ENCODE assay signal across 9 mouse cellular contexts in genomic region chr1:43138268-43138812, GRCm38 (mm10). TPM values are rescaled to one million over a fixed set of nuclear protein-coding genes. Genes with fewer than 3 reads are reported as not detected.
DNase-seq lines count a peak whose midpoint lies in the region; ATAC-seq and TF ChIP-seq lines count a peak whose summit lies in the region.
"Had no signal": no experiment of that assay in that cellular context is flagged by ENCODE, and none has a peak within 500 bp of the region (broad histone marks: within the 10 kb centered on the region; RNA-seq: fewer than 3 reads in every experiment).

No protein-coding gene starts in this region.

- DNase-seq in heart, postnatal 0 days (ENCODE audit: low spot score) = no peak
- no peak for DNase-seq in heart, adult 8-10 months (ENCODE audit: low spot score)
- no peak for DNase-seq in testis, postnatal 10 days (ENCODE audit: low spot score)

- H3K9me3 ChIP-seq in heart, postnatal 0 days (replicated peaks; ENCODE audit: control insufficient read depth, low read length) = no peaks in the 10 kb centered on the region
- H3K9me3 ChIP-seq in kidney, embryonic 14.5 days (ENCODE audit: control insufficient read depth, low read length) = no peaks in the 10 kb centered on the region
- H3K9me3 ChIP-seq: heart, embryonic 12.5 days; hindbrain, embryonic 15.5 days had no signal

- H3K27me3 ChIP-seq in heart, postnatal 0 days (ENCODE audit: control insufficient read depth, insufficient read depth, low read length) = no peaks in the 10 kb centered on the region
- no peaks in the 10 kb centered on the region for H3K27me3 ChIP-seq in testis, adult 2 months (ENCODE audit: control insufficient read depth, insufficient read depth, low read length)
- no peaks in the 10 kb centered on the region for H3K27me3 ChIP-seq in kidney, embryonic 14.5 days (ENCODE audit: control insufficient read depth, insufficient read depth, low read length)
- H3K27me3 ChIP-seq: heart, embryonic 12.5 days; hindbrain, embryonic 15.5 days had no signal

- H3K4me3 ChIP-seq in heart, postnatal 0 days (ENCODE audit: low read depth, low read length) = no peak overlapping the region
- no peak overlapping the region for H3K4me3 ChIP-seq in testis, adult 2 months (ENCODE audit: control insufficient read depth, low read depth, low read length)
- no peak overlapping the region for H3K4me3 ChIP-seq in cortical plate, adult 2 months (ENCODE audit: insufficient read depth, low read length)
- no peak overlapping the region for H3K4me3 ChIP-seq in kidney, embryonic 14.5 days (ENCODE audit: low read length)
- H3K4me3 ChIP-seq: heart, embryonic 12.5 days; hindbrain, embryonic 15.5 days had no signal

- TF ChIP-seq POLR2A in testis, adult 2 months (IDR thresholded peaks at IDR 0.05; ENCODE audit: control insufficient read depth, low read depth, low read length) = no peak
- TF ChIP-seq POLR2A in cortical plate, adult 2 months (IDR thresholded peaks at IDR 0.05; ENCODE audit: extremely low read depth, insufficient read depth, low read length) = no peak

- H3K9ac ChIP-seq in heart, postnatal 0 days (replicated peaks; ENCODE audit: low read depth, low read length) = no peak overlapping the region
- H3K9ac ChIP-seq in kidney, embryonic 14.5 days (ENCODE audit: low read depth, low read length) = no peak overlapping the region
- H3K9ac ChIP-seq: heart, embryonic 12.5 days; hindbrain, embryonic 15.5 days had no signal

- no peak for TF ChIP-seq EP300 in heart, postnatal 0 days (IDR thresholded peaks at IDR 0.05; ENCODE audit: low read depth)

- TF ChIP-seq CTCF in heart, postnatal 0 days (IDR thresholded peaks at IDR 0.05; ENCODE audit: low read depth) = peak; percentile 24; the same call in 1 of the 2 replicates
- peak; percentile 64 for TF ChIP-seq CTCF in testis, adult 2 months (IDR thresholded peaks at IDR 0.05; ENCODE audit: control insufficient read depth, insufficient read depth, insufficient replicate concordance, low read depth, low read length)
- peak; percentile 25; the same call in 1 of the 2 replicates for TF ChIP-seq CTCF in cortical plate, adult 2 months (IDR thresholded peaks at IDR 0.05; ENCODE audit: extremely low read depth, insufficient read depth, low read length)

- no peak overlapping the region for H3K4me2 ChIP-seq in heart, postnatal 0 days (ENCODE audit: low read depth, low read length)
- H3K4me2 ChIP-seq in kidney, embryonic 14.5 days (replicated peaks; ENCODE audit: low read depth, low read length) = no peak overlapping the region
- H3K4me2 ChIP-seq: heart, embryonic 12.5 days; hindbrain, embryonic 15.5 days had no signal

- no peak for ATAC-seq in heart, postnatal 0 days (ENCODE audit: insufficient read depth, low read depth)
- ATAC-seq in erythroid progenitor cell, adult 5-6 weeks (replicated peaks; ENCODE audit: low FRiP score, poor library complexity, severe bottlenecking) = no peak
- no peak for ATAC-seq in kidney, embryonic 14.5 days (ENCODE audit: low FRiP score, low TSS enrichment)

- H3K27ac ChIP-seq in heart, postnatal 0 days (ENCODE audit: low read depth) = peak overlapping the region; percentile 43; the same call in 1 of the 2 replicates
- H3K27ac ChIP-seq in testis, adult 2 months (ENCODE audit: control insufficient read depth, insufficient read depth, low read depth, low read length) = no peak overlapping the region
- peak overlapping the region; percentile 70; the same call in 1 of the 2 replicates for H3K27ac ChIP-seq in cortical plate, adult 2 months (ENCODE audit: insufficient read depth, low read length)
- no peak overlapping the region for H3K27ac ChIP-seq in kidney, embryonic 14.5 days (ENCODE audit: low read depth, low read length)
- H3K27ac ChIP-seq: hindbrain, embryonic 15.5 days had no signal

- H3K36me3 ChIP-seq in heart, postnatal 0 days (replicated peaks; ENCODE audit: control insufficient read depth, insufficient read depth, low read length) = peaks cover 79% of the 10 kb centered on the region
- no peaks in the 10 kb centered on the region for H3K36me3 ChIP-seq in testis, adult 2 months (ENCODE audit: control insufficient read depth, insufficient read depth, low read length)
- H3K36me3 ChIP-seq in kidney, embryonic 14.5 days (ENCODE audit: control insufficient read depth, insufficient read depth, low read length) = peaks cover 8% of the 10 kb centered on the region; the same call in 1 of the 2 replicates
- H3K36me3 ChIP-seq: hindbrain, embryonic 15.5 days had no signal

- peaks cover 12% of the 10 kb centered on the region; the same call in 1 of the 2 replicates for H3K4me1 ChIP-seq in heart, postnatal 0 days (ENCODE audit: control insufficient read depth, insufficient read depth)
- peaks cover 3% of the 10 kb centered on the region; the same call in 1 of the 2 replicates for H3K4me1 ChIP-seq in testis, adult 2 months (ENCODE audit: control insufficient read depth, insufficient read depth, low read length)
- H3K4me1 ChIP-seq in cortical plate, adult 2 months (ENCODE audit: control insufficient read depth, insufficient read depth, low read length) = peaks cover 18% of the 10 kb centered on the region
- H3K4me1 ChIP-seq in kidney, embryonic 14.5 days (ENCODE audit: control insufficient read depth, insufficient read depth, low read length) = no peaks in the 10 kb centered on the region
- H3K4me1 ChIP-seq: hindbrain, embryonic 15.5 days had no signal

- 61% methylated on average over 15 of the region's 15 CpGs for WGBS in heart, postnatal 0 days
- WGBS in kidney, embryonic 14.5 days = 63% methylated on average over 15 of the region's 15 CpGs

RNA-seq across cellular contexts. Expression of gene AI597479, which starts 39.8 kb away (rescaled TPM):
- 14.8 and 18.5 TPM in 2 replicates for total RNA-seq in heart, postnatal 0 days (2014; rRNA removed; ENCODE audit: low replicate concordance)
- 15.4 and 17.1 TPM in 2 replicates for polyA plus RNA-seq in heart, postnatal 0 days (2015; fragmentation: Nextera tagmentation; extraction: Ambion mirVana)
- total RNA-seq in heart, adult 8-10 months (2022) = 10 to 100 TPM; 18.7 to 25.0 (median 21.5) TPM
- 8.6 and 10.7 TPM in 2 replicates for polyA plus RNA-seq in testis, adult 2 months (2012; rRNA removed)
- polyA plus RNA-seq in cortical plate, adult 2 months (2012; rRNA removed) = 21.8 and 23.2 TPM in 2 replicates
- total RNA-seq in erythroid progenitor cell, adult 5-6 weeks (2015; ENCODE audit: low replicate concordance) = 5.4 and 9.4 TPM in 2 replicates
- total RNA-seq in erythroid progenitor cell, adult 5-6 weeks (2017; ENCODE audit: low replicate concordance) = 4.0 and 5.7 TPM in 2 replicates
- polyA plus RNA-seq in kidney, embryonic 14.5 days (2014; fragmentation: Nextera tagmentation; extraction: Ambion mirVana) = 21.0 and 34.1 TPM in 2 replicates

RNA-seq across cellular contexts. Expression of gene Tgfbrap1, which starts 39.9 kb away (rescaled TPM):
- 8.7 and 18.7 TPM in 2 replicates for total RNA-seq in heart, postnatal 0 days (2014; rRNA removed; ENCODE audit: low replicate concordance)
- polyA plus RNA-seq in heart, postnatal 0 days (2015; fragmentation: Nextera tagmentation; extraction: Ambion mirVana) = 3.6 and 4.5 TPM in 2 replicates
- 10 to 100 TPM; 12.9 to 14.9 (median 13.8) TPM for total RNA-seq in heart, adult 8-10 months (2022)
- 7.4 and 8.0 TPM in 2 replicates for polyA plus RNA-seq in testis, adult 2 months (2012; rRNA removed)
- 37.2 and 37.4 TPM in 2 replicates for polyA plus RNA-seq in cortical plate, adult 2 months (2012; rRNA removed)
- total RNA-seq in erythroid progenitor cell, adult 5-6 weeks (2015; ENCODE audit: low replicate concordance) = 7.2 and 12.2 TPM in 2 replicates
- 2.0 and 11.7 TPM in 2 replicates for total RNA-seq in erythroid progenitor cell, adult 5-6 weeks (2017; ENCODE audit: low replicate concordance)
- 6.7 and 13.6 TPM in 2 replicates for polyA plus RNA-seq in kidney, embryonic 14.5 days (2014; fragmentation: Nextera tagmentation; extraction: Ambion mirVana)

RNA-seq across cellular contexts. Expression of gene Fhl2, which starts 58.4 kb away (rescaled TPM):
- total RNA-seq in heart, postnatal 0 days (2014; rRNA removed; ENCODE audit: low replicate concordance) = 2,555 and 2,942 TPM in 2 replicates
- polyA plus RNA-seq in heart, postnatal 0 days (2015; fragmentation: Nextera tagmentation; extraction: Ambion mirVana) = 974 and 1,129 TPM in 2 replicates
- 1,000 to 10,000 TPM; 1,741 to 2,078 (median 1,948) TPM for total RNA-seq in heart, adult 8-10 months (2022)
- polyA plus RNA-seq in testis, adult 2 months (2012; rRNA removed) = 12.1 and 13.7 TPM in 2 replicates
- polyA plus RNA-seq in cortical plate, adult 2 months (2012; rRNA removed) = 88.7 and 98.5 TPM in 2 replicates
- 1.7 TPM in 1 of 2 replicates, not detected in the other for total RNA-seq in erythroid progenitor cell, adult 5-6 weeks (2015; ENCODE audit: low replicate concordance)
- 0.39 TPM in 1 of 2 replicates, not detected in the other for total RNA-seq in erythroid progenitor cell, adult 5-6 weeks (2017; ENCODE audit: low replicate concordance)
- 74.1 and 87.6 TPM in 2 replicates for polyA plus RNA-seq in kidney, embryonic 14.5 days (2014; fragmentation: Nextera tagmentation; extraction: Ambion mirVana)

Comparison
In these comparisons a context has a peak if more than half of its experiments do, and no peak if none do; other contexts are left out.
1. H3K27ac ChIP-seq: peak in heart, postnatal 0 days (single experiment) and cortical plate, adult 2 months (single experiment); none in testis, adult 2 months (single experiment) and kidney, embryonic 14.5 days (single experiment).
2. Peak in every context shown above with its lines, with median percentiles within 50 percentile points of each other: CTCF ChIP-seq.